Mouse (Mus musculus) lung, postnatal 0 days (tissue): ENCODE data around the gene Gnb4.

Experiments
- CTCF ChIP-seq: IDR thresholded peaks from 2 replicates; pipeline ENCODE4 v1.5.1; 2016; ENCODE audit warnings: antibody characterized with exemption, mild to moderate bottlenecking
- EP300 ChIP-seq: IDR thresholded peaks from 2 replicates; pipeline ENCODE4 v1.6.1; 2016; ENCODE audit warnings: antibody characterized with exemption, mild to moderate bottlenecking, control low read depth

- TF ChIP-seq CTCF (no peak), EP300 (no peak)
These were observed 17.1 kb downstream of the Gnb4 start for GRCm38 (mm10) chr3:32599328-32599727.
